Mouse (Mus musculus) limb, embryonic 14.5 days (tissue): ENCODE results near the gene 2810408A11Rik. TPM values are rescaled to one million over a fixed set of nuclear protein-coding genes. Genes with fewer than 3 reads are reported as not detected.

Experiments
- ATAC-seq: fragments of 200-750 bp; cut with Nextera tagmentation; 2 replicates; pipeline ENCODE4 v1.8.0; 2017; ENCODE audit warnings: low read depth, moderate number of reproducible peaks, moderate TSS enrichment; ENCODE audit not compliant: low FRiP score
- DNase-seq: peaks from one replicate; pipeline ENCODE4 v3.0.0-alpha.2; 2015; ENCODE audit warnings: low spot score
- H3K27ac ChIP-seq: fragments of 300-500 bp; sonication (generic); replicated peaks from 2 replicates; pipeline ENCODE4 v1.5.1; 2014; ENCODE audit warnings: low read depth, mild to moderate bottlenecking, low read length, moderate library complexity, mixed read lengths
- H3K27me3 ChIP-seq: fragments of 300-500 bp; sonication (generic); 2 replicates; pipeline ENCODE4 v1.6.1; 2014; ENCODE audit warnings: low read length, mixed read lengths; ENCODE audit not compliant: control insufficient read depth, insufficient read depth
- H3K36me3 ChIP-seq: fragments of 300-500 bp; sonication (generic); 2 replicates; pipeline ENCODE4 v1.6.1; 2014; ENCODE audit warnings: mild to moderate bottlenecking, low read length, moderate library complexity, mixed read lengths; ENCODE audit not compliant: control insufficient read depth, insufficient read depth
- H3K4me1 ChIP-seq: fragments of 300-500 bp; sonication (generic); 2 replicates; pipeline ENCODE4 v1.6.1; 2014; ENCODE audit warnings: antibody characterized with exemption, low read length, mixed read lengths; ENCODE audit not compliant: control insufficient read depth, insufficient read depth
- H3K4me2 ChIP-seq: fragments of 300-500 bp; sonication (generic); replicated peaks from 2 replicates; pipeline ENCODE4 v1.6.1; 2014; ENCODE audit warnings: low read depth, mild to moderate bottlenecking, low read length, moderate library complexity; ENCODE audit not compliant: severe bottlenecking
- H3K4me3 ChIP-seq: fragments of 300-500 bp; sonication (generic); replicated peaks from 2 replicates; pipeline ENCODE4 v1.5.1; 2014; ENCODE audit warnings: low read length
- H3K9ac ChIP-seq: fragments of 300-500 bp; sonication (generic); 2 replicates; pipeline ENCODE4 v1.6.1; 2014; ENCODE audit warnings: mild to moderate bottlenecking, low read depth, low read length, moderate library complexity; ENCODE audit not compliant: severe bottlenecking
- H3K9me3 ChIP-seq: fragments of 300-500 bp; sonication (generic); 2 replicates; pipeline ENCODE4 v1.6.1; 2016; ENCODE audit warnings: low read length; ENCODE audit not compliant: control insufficient read depth
- POLR2A ChIP-seq: fragments of 200-500 bp; IDR thresholded peaks from 2 replicates; pipeline ENCODE4 v1.8.0; 2012; ENCODE audit warnings: inconsistent platforms, mild to moderate bottlenecking, moderate library complexity, borderline replicate concordance; ENCODE audit not compliant: insufficient read depth, insufficient read length; ENCODE audit errors: extremely low read depth
- WGBS: fragments of 180-500 bp; shearing (Covaris S2); extraction: QIAGEN DNeasy Blood & Tissue Kit; methylation state at CpG from one replicate; pipeline ENCODE4 v1.1.7; 2014; 5-methylcytosine and 5-hydroxymethylcytosine counted together
- polyA plus RNA-seq, 2 experiments: library from polyadenylated mRNA; depleted of rRNA in 1 of 2; stranded (reverse) in 1 of 2; unstranded in 1 of 2; fragments of >200 nt; fragmentation: Nextera tagmentation in 1 of 2; extraction: Ambion mirVana in 1 of 2; gene quantifications; 2 replicates each; pipeline versions ENCODE4 v1.2.1 to v1.2.3; 2012 to 2014

The 2810408A11Rik gene
- polyA plus RNA-seq, 2 experiments: 8.9 TPM

DNA sequence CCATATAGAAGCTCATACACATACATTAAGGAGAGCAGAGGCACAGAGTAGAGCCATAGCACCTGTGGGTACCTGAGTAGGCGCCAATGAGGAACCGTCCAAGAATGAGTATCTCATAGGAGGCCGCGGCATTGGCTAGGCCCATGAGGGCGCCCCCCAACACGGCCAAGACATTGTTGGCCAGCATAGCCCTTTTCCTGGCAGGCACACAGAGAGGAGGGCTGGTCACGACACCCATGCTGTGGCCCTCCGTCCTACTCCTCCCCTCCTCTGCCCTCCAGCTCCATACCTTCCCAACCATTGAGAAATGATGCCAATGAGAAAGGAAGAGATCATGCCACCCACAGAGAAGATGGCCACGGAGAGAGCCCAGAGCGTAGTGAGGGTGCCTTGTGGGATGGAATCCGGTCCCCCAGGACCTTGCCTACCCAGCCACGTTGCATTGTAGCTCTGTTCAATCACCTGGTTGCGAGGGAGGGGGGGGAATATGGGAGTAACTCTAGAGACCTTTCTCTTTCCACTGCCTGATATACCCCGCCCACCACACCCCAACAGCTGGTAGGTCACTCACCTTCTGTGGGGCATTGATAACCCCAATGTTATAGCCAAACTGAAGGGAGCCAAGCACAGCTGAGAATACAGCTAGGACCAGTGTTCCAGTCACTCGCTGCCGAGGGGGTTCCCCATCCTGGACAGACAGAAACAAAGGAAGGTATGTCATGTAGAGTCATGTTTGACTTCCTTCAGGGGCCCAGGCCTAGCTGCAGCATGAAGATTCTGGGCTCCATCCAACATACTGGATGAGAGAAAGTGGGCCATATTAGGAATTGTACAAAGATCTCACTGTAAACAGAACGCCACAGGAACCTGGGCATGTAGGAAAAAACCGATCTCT is 45.5 kb upstream of the 2810408A11Rik start:
- DNase-seq (no peak), ATAC-seq (no peak)
- TF ChIP-seq POLR2A: no peak
- Histone ChIP-seq H3K27me3 (no peaks in the 10 kb centered on the region), H3K4me3 (peak overlapping the region; percentile 59), H3K9ac (no peak overlapping the region), H3K36me3 (peaks cover 37% of the 10 kb centered on the region), H3K4me1 (peaks cover 19% of the 10 kb centered on the region), H3K27ac (no peak overlapping the region), H3K9me3 (no peaks in the 10 kb centered on the region), H3K4me2 (peak overlapping the region; percentile 85)
- WGBS: 91% methylated on average over 18 of the region's 18 CpGs

DNA sequence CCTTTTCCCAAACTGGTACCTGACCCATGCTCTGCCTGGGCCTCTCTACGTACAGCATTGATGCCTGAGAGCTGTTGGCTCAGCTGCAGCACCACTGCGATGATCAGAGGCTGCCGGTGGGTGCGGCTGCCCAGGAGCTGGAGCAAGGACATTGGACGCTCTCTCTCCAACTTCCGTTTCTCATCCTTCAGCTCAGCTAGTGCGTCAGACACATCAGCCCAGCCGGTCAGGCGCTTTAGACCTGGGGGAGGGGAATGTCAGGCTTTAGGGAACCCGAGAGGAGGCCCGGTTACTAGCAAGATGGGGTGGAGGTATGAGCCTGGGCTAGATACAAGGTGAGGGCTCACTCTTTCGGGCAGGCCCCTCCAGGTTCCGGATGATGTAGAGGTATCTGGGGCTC is 44.4 kb upstream of the 2810408A11Rik start:
- Histone ChIP-seq H3K27me3 (no peaks in the 10 kb centered on the region), H3K4me1 (peaks cover 19% of the 10 kb centered on the region), H3K36me3 (peaks cover 37% of the 10 kb centered on the region), H3K4me3 (no peak overlapping the region), H3K9ac (no peak overlapping the region), H3K4me2 (no peak overlapping the region), H3K27ac (no peak overlapping the region), H3K9me3 (no peaks in the 10 kb centered on the region)
- DNase-seq (no peak), ATAC-seq (no peak)
- TF ChIP-seq POLR2A: no peak
- 76% methylated on average over 13 of the region's 13 CpGs for WGBS

DNA sequence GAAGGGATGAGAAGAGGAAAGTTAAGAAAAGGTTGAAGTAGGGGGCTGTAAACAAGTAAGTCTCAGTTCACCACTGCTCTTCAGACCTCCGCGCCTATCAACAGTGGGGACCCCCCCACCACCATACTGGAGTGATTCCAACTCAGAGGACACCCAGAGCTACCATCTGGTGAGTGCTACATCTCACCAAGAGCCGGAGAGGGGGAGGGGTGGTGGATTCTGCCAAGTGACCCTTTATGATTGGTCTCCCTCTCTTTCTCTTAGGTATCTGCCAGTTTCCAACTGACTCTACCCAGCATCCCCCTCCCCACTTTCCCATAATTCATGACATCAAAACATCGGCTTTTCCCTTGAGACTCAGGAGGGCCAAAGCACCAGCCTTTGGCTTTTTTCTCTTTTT is 40.2 kb upstream of the 2810408A11Rik start:
- TF ChIP-seq POLR2A: no peak
- Histone ChIP-seq H3K9ac (no peak overlapping the region), H3K4me3 (no peak overlapping the region), H3K4me2 (no peak overlapping the region), H3K4me1 (peaks cover 23% of the 10 kb centered on the region), H3K27me3 (no peaks in the 10 kb centered on the region), H3K27ac (no peak overlapping the region), H3K36me3 (peaks cover 36% of the 10 kb centered on the region), H3K9me3 (no peaks in the 10 kb centered on the region)
- ATAC-seq (no peak), DNase-seq (no peak)
- 76% methylated on average over 4 of the region's 4 CpGs for WGBS

DNA sequence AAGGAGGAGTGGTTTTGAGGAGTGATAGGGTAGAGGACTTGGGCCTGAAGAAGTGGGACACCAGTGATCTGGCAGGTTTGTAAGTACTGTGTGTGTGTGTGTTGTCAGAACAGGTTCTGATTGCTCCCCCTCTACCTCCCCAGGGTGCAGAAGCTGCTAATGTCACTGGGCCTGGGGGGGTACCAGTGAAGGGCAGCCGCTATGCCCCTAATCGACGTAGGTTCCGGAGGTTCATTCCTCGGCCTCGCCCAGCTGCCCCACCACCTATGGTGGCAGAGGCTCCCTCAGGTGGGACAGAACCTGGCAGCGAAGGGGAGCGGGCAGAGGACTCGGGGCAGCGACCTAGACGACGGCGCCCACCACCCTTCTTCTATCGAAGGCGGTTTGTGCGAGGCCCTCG is 38.9 kb upstream of the 2810408A11Rik start:
- H3K4me2 ChIP-seq: no peak overlapping the region
- no peak overlapping the region for H3K27ac ChIP-seq
- no peak overlapping the region for H3K9ac ChIP-seq
- peaks cover 24% of the 10 kb centered on the region for H3K36me3 ChIP-seq
- H3K4me3 ChIP-seq: no peak overlapping the region
- TF ChIP-seq POLR2A: no peak
- 91% methylated on average over 17 of the region's 17 CpGs for WGBS
- no peaks in the 10 kb centered on the region for H3K27me3 ChIP-seq
- ATAC-seq (no peak), DNase-seq (no peak)
- peaks cover 23% of the 10 kb centered on the region for H3K4me1 ChIP-seq
- H3K9me3 ChIP-seq: no peaks in the 10 kb centered on the region

DNA sequence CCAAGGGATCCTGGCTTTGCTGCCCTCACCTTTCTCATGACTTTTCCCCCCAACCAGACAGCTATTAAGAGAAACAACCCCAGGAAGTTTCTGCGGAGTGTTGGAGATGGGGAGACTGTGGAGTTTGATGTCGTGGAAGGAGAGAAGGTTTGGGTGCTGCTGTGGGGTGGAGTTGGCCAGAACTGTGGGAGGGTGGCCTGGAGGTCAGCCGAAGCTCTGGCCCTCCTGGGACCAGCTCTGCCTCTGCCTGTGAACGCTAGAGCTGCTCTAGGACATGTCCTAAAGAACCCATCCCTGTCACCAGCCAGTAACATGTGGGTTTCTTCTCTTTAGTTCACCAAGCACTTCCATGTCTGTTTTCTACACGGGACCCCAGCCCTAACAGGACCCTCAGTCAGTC is 38.4 kb upstream of the 2810408A11Rik start:
- no peak overlapping the region for H3K27ac ChIP-seq
- peaks cover 18% of the 10 kb centered on the region for H3K36me3 ChIP-seq
- H3K4me2 ChIP-seq: no peak overlapping the region
- WGBS: 68% methylated on average over 5 of the region's 5 CpGs
- no peak for ATAC-seq
- no peaks in the 10 kb centered on the region for H3K9me3 ChIP-seq
- H3K27me3 ChIP-seq: no peaks in the 10 kb centered on the region
- peaks cover 26% of the 10 kb centered on the region for H3K4me1 ChIP-seq
- no peak for DNase-seq
- TF ChIP-seq POLR2A: no peak
- no peak overlapping the region for H3K9ac ChIP-seq
- no peak overlapping the region for H3K4me3 ChIP-seq
